Mouse (Mus musculus): ENCODE results near the gene Tsnax. TPM values are rescaled to one million over a fixed set of nuclear protein-coding genes. Genes with fewer than 3 reads are reported as not detected.

Gene Tsnax
- polyA plus RNA-seq (2014; fragmentation: Nextera tagmentation; extraction: Ambion mirVana), result 208 and 215 TPM in 2 replicates

DNA sequence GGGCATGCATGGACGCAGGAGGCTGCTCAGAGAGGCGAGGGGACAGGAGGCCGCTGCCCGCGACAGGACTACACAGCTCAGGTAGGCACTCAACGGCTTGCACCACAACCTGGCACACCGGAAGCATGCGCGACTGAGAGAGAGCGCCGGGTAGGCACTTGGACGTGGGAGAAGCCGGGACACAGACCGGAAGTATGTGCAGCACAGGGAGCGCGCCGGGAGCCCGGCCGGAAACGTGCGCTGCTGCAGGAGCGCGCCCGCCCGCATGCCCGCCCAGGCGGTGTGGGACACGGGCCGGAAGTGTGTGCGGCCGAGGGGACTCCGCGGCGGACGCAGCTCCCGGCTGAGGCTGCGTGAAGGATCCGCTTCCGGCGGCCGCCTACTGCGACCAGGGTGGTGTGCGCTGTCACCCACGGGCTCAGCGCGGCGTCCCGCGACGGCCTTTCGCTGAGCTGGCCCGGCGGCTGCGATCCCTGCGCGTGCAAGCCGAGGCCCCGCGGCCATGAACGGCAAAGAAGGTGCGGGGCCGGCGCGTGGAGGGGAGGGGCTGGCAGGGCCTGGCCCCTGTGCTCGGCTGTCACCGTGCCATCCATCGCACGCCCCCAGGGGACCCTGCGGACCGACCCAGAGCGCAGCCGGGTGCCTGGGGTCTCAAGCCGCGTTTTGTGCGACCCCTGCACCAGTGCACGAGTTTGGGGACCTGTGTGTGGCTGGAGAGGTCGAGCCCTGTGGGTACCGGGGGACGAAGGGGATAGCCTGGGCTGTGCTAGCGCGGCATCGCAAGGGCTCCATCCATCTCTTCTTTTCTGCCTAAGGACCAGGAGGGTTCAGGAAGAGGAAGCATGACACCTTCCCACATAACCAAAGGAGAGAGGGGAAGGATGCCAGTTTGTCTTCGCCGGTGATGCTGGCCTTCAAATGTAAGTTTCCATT lies at the start of gene Tsnax:
Gene Tsnax, plus strand, starts transcription at position 303 of the 933 bp plus-strand sequence.
- H3K9me3 ChIP-seq (ENCODE audit: control insufficient read depth, low read length), result no peaks in the 10 kb centered on the region
- 2% methylated on average over 75 of the region's 84 CpGs for WGBS
- peak within 1 kb of the TSS; percentile 93 for H3K4me3 ChIP-seq (ENCODE audit: low read depth, low read length)
- H3K9ac ChIP-seq (replicated peaks; ENCODE audit: low read depth, low read length), result peak within 1 kb of the TSS; percentile 89
- H3K27me3 ChIP-seq (ENCODE audit: control insufficient read depth, insufficient read depth, low read length), result no peaks in the 10 kb centered on the region
- ATAC-seq (ENCODE audit: low read depth), result peak; percentile 99
- H3K4me2 ChIP-seq (ENCODE audit: low read depth, low read length), result peak within 1 kb of the TSS; percentile 81
- 0 out of 2 replicates have a peak, but pooled peaks cover 6% of the 10 kb centered on the region for H3K4me1 ChIP-seq (ENCODE audit: control insufficient read depth, insufficient read depth, low read length)
- H3K36me3 ChIP-seq (ENCODE audit: control insufficient read depth, insufficient read depth, low read length), result peaks cover 13% of the 10 kb centered on the region; the same call in 1 of the 2 replicates
- H3K27ac ChIP-seq (ENCODE audit: low read depth, low read length), result peak within 1 kb of the TSS; percentile 84

DNA sequence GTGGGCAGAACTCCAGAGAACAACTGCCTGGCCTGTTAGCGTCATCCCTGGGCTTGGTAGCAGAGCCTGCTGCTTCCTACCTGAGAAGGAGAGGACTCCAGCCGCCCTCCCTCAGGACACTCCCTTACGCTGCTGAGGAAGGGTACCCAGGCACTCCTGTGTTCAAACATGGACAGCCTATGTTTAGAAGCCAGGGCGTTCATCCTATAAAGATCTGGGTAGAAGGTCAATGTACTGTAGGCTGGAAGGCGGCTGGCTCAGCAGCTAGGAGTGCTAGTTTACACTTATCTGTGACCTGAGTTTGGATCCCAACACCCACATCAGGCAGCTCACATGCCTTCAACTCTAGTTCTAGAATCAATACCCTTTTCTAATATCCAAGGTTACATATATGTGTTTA lies 49.6 kb upstream of the Tsnax start:
- no peak for ATAC-seq (ENCODE audit: low read depth)
- H3K36me3 ChIP-seq (ENCODE audit: control insufficient read depth, insufficient read depth, low read length), result no peaks in the 10 kb centered on the region
- H3K9ac ChIP-seq (replicated peaks; ENCODE audit: low read depth, low read length), result no peak overlapping the region
- no peak overlapping the region for H3K4me2 ChIP-seq (ENCODE audit: low read depth, low read length)
- no peaks in the 10 kb centered on the region for H3K4me1 ChIP-seq (ENCODE audit: control insufficient read depth, insufficient read depth, low read length)
- H3K27me3 ChIP-seq (ENCODE audit: control insufficient read depth, insufficient read depth, low read length), result no peaks in the 10 kb centered on the region
- 96% methylated on average over 5 of the region's 5 CpGs for WGBS
- H3K9me3 ChIP-seq (ENCODE audit: control insufficient read depth, low read length), result no peaks in the 10 kb centered on the region
- H3K4me3 ChIP-seq (ENCODE audit: low read depth, low read length), result no peak overlapping the region
- H3K27ac ChIP-seq (ENCODE audit: low read depth, low read length), result no peak overlapping the region

DNA sequence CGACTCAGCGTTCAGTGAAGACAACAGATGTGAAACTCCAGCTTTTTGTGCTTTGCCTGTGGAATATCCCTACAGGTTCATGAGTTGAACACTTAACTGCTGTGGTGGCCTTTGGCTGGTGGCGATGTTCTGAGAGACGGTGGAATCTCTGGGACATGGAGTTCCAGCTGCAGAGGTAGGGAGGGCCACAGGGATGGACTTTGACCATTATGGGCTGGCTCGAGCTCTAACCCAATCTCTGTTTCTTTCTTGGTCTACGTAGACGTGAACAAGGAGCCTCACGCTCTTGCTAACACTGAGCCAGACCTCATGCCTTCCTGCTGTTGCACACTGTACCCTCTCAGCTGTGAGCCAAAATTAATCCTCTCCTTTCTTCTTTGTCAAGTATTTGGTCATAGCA lies 47.8 kb upstream of the Tsnax start:
- 92% methylated on average over 8 of the region's 8 CpGs for whole genome bisulfite sequencing
- Histone ChIP-seq H3K36me3 (ENCODE audit: control insufficient read depth, insufficient read depth, low read length) (no peaks in the 10 kb centered on the region), H3K4me2 (ENCODE audit: low read depth, low read length) (no peak overlapping the region), H3K27me3 (ENCODE audit: control insufficient read depth, insufficient read depth, low read length) (no peaks in the 10 kb centered on the region), H3K9me3 (ENCODE audit: control insufficient read depth, low read length) (no peaks in the 10 kb centered on the region), H3K27ac (ENCODE audit: low read depth, low read length) (no peak overlapping the region), H3K4me3 (ENCODE audit: low read depth, low read length) (no peak overlapping the region), H3K4me1 (ENCODE audit: control insufficient read depth, insufficient read depth, low read length) (no peaks in the 10 kb centered on the region), H3K9ac (replicated peaks; ENCODE audit: low read depth, low read length) (no peak overlapping the region)
- ATAC-seq (ENCODE audit: low read depth), result no peak

DNA sequence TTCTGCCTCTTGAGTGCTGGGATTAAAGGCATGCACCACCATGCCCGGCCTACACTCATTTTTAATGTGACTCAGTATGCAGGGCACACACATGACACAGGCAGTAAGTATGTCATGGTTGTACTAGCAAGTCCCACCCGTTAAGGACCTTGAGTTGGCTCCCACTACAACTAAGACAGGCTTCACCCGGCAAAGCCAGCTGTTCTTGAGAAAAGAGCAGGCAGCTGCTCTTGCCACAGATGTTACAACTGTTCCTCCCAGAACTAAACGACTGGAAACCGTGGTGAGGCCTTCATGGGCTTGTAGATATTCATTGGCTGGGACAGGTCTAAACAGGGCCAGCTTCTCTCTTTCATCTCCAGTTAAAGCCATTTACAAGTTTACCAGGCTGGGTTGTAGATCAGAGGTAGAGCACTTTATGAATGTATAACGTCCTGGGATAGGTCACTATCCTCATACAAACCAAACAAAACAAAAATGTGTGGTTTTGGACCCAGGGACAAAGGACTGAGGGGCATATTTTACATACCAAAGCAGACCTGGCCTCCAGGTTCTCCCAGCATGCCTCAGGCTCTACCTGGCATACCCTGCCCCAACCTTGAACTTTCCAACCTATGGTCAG lies 42.4 kb upstream of the Tsnax start:
- H3K27ac ChIP-seq (ENCODE audit: low read depth, low read length), result no peak overlapping the region
- H3K4me2 ChIP-seq (ENCODE audit: low read depth, low read length), result no peak overlapping the region
- H3K36me3 ChIP-seq (ENCODE audit: control insufficient read depth, insufficient read depth, low read length), result no peaks in the 10 kb centered on the region
- H3K27me3 ChIP-seq (ENCODE audit: control insufficient read depth, insufficient read depth, low read length), result no peaks in the 10 kb centered on the region
- 84% methylated on average over 6 of the region's 6 CpGs for WGBS
- no peak overlapping the region for H3K4me3 ChIP-seq (ENCODE audit: low read depth, low read length)
- no peak overlapping the region for H3K9ac ChIP-seq (replicated peaks; ENCODE audit: low read depth, low read length)
- no peaks in the 10 kb centered on the region for H3K9me3 ChIP-seq (ENCODE audit: control insufficient read depth, low read length)
- H3K4me1 ChIP-seq (ENCODE audit: control insufficient read depth, insufficient read depth, low read length), result no peaks in the 10 kb centered on the region
- no peak for ATAC-seq (ENCODE audit: low read depth)

DNA sequence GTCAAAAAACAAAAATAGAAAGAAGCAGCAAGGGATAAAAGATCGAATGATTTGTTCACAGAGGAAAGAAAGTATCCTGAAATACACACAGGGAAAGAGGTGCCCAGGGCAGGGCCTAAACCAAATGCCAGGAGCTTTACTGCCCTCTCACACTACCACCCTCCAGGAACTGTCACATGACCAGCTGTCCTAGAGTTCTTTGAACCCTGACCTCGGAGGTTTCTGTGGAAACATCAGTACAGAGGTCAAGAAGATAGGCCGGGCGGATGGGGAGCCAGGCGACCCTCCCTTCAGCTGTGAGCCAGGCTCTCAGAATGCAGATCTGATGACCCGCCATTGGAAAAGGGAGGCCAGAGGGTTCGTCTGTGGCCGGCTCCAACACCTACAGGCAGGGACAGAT lies 39.6 kb upstream of the Tsnax start:
- no peak overlapping the region for H3K27ac ChIP-seq (ENCODE audit: low read depth, low read length)
- 83% methylated on average over 8 of the region's 8 CpGs for WGBS

DNA sequence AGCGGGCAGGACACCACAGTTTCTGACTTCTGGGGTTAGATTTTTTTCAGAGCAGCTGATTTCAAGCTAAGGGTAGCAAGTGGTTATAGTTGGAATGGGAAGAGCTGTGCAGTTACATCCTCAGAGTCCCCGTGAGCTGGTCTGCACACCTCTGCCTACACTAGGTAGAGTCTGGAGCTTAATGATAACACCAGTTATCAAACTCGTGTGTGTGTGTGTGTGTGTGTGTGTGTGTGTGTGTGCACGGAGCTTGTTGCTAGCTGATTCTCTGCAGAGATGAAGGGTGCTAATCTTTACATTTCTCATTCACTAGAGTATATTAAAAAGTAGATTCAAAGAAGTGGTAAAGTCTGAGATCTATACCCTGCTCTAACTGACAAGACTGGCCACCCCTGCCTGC lies 38.5 kb upstream of the Tsnax start:
- no peak overlapping the region for H3K27ac ChIP-seq (ENCODE audit: low read depth, low read length)
- H3K9me3 ChIP-seq (ENCODE audit: control insufficient read depth, low read length), result no peaks in the 10 kb centered on the region
- no peak overlapping the region for H3K4me2 ChIP-seq (ENCODE audit: low read depth, low read length)
- no peak overlapping the region for H3K9ac ChIP-seq (replicated peaks; ENCODE audit: low read depth, low read length)
- ATAC-seq (ENCODE audit: low read depth), result no peak
- no peaks in the 10 kb centered on the region for H3K27me3 ChIP-seq (ENCODE audit: control insufficient read depth, insufficient read depth, low read length)
- 84% methylated on average over 4 of the region's 4 CpGs for WGBS
- no peaks in the 10 kb centered on the region for H3K36me3 ChIP-seq (ENCODE audit: control insufficient read depth, insufficient read depth, low read length)
- no peaks in the 10 kb centered on the region for H3K4me1 ChIP-seq (ENCODE audit: control insufficient read depth, insufficient read depth, low read length)
- H3K4me3 ChIP-seq (ENCODE audit: low read depth, low read length), result no peak overlapping the region

More for the DNA sequence above, 39.6 kb upstream of the Tsnax start:
- Histone ChIP-seq H3K9me3 (ENCODE audit: control insufficient read depth, low read length) (no peaks in the 10 kb centered on the region), H3K4me1 (ENCODE audit: control insufficient read depth, insufficient read depth, low read length) (no peaks in the 10 kb centered on the region), H3K4me2 (ENCODE audit: low read depth, low read length) (no peak overlapping the region), H3K36me3 (ENCODE audit: control insufficient read depth, insufficient read depth, low read length) (no peaks in the 10 kb centered on the region), H3K4me3 (ENCODE audit: low read depth, low read length) (no peak overlapping the region), H3K27me3 (ENCODE audit: control insufficient read depth, insufficient read depth, low read length) (no peaks in the 10 kb centered on the region), H3K9ac (replicated peaks; ENCODE audit: low read depth, low read length) (no peak overlapping the region)
- no peak for ATAC-seq (ENCODE audit: low read depth)

DNA sequence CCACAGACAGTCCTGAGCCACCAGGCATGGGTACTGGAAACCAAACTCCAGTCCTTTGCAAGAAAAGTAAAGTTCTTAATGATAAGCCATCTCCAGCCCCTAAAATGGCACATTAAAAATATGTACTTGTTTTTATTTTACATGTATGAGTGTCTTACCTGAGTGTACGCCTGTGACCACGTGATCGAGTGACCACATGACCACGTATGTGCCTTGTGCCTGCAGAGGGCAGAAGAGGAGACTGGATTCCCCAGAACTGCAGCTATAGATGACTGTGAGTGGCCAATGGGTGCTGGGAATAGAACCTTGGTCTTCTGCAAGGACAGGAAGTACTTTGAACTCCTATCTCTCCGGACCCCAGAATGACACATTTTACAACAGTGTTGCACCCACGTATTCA lies 36.6 kb upstream of the Tsnax start:
- H3K4me2 ChIP-seq (ENCODE audit: low read depth, low read length), result no peak overlapping the region
- H3K9me3 ChIP-seq (ENCODE audit: control insufficient read depth, low read length), result no peaks in the 10 kb centered on the region
- H3K9ac ChIP-seq (replicated peaks; ENCODE audit: low read depth, low read length), result no peak overlapping the region
- H3K27me3 ChIP-seq (ENCODE audit: control insufficient read depth, insufficient read depth, low read length), result no peaks in the 10 kb centered on the region
- H3K36me3 ChIP-seq (ENCODE audit: control insufficient read depth, insufficient read depth, low read length), result no peaks in the 10 kb centered on the region
- no peak overlapping the region for H3K4me3 ChIP-seq (ENCODE audit: low read depth, low read length)
- 89% methylated on average over 6 of the region's 6 CpGs for WGBS
- ATAC-seq (ENCODE audit: low read depth), result no peak
- no peaks in the 10 kb centered on the region for H3K4me1 ChIP-seq (ENCODE audit: control insufficient read depth, insufficient read depth, low read length)
- no peak overlapping the region for H3K27ac ChIP-seq (ENCODE audit: low read depth, low read length)

DNA sequence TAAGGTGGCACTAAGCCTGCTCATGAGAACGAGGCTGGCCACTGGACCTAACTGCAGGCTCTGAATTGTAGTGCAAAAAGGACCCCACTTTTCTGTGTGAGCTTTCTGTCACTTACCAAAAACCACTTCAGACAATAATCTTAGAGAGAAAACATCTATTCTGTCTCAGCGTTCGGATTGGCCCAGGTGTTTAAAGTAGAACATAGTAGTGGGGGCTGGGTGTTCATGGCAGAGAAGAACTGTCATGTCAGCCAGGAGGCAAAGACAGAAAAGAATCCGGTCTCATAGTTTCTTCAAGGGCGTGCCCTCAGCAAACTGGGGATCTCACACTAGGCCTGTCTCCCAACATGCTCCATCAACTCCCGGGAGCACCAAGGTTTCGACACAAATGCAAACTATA lies 34.8 kb upstream of the Tsnax start:
- no peak for ATAC-seq (ENCODE audit: low read depth)
- H3K9ac ChIP-seq (replicated peaks; ENCODE audit: low read depth, low read length), result no peak overlapping the region
- no peaks in the 10 kb centered on the region for H3K4me1 ChIP-seq (ENCODE audit: control insufficient read depth, insufficient read depth, low read length)
- H3K4me3 ChIP-seq (ENCODE audit: low read depth, low read length), result no peak overlapping the region
- 87% methylated on average over 7 of the region's 7 CpGs for WGBS
- H3K36me3 ChIP-seq (ENCODE audit: control insufficient read depth, insufficient read depth, low read length), result no peaks in the 10 kb centered on the region
- no peaks in the 10 kb centered on the region for H3K9me3 ChIP-seq (ENCODE audit: control insufficient read depth, low read length)
- no peaks in the 10 kb centered on the region for H3K27me3 ChIP-seq (ENCODE audit: control insufficient read depth, insufficient read depth, low read length)
- H3K4me2 ChIP-seq (ENCODE audit: low read depth, low read length), result no peak overlapping the region
- H3K27ac ChIP-seq (ENCODE audit: low read depth, low read length), result no peak overlapping the region

DNA sequence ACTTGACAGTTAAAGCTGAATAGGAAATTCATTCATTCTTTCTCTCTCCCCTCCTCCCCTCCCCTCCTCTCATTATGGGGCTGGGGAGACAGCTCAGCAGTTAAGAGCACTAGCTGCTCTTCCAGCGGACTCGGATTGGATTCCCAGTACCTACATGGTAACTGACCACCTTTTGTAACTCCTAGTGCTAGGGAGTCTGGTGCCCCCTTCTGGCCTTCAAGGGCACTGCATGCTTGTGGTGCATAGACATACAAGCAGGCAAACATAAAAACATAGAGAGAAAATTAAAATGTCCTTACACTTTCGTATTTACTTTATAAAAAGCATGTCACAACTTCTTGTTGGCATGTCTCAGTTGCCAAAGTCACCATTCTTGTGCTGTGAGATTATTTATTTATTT lies 32.8 kb upstream of the Tsnax start:
- WGBS, result 94% methylated on average over 3 of the region's 3 CpGs
- no peaks in the 10 kb centered on the region for H3K36me3 ChIP-seq (ENCODE audit: control insufficient read depth, insufficient read depth, low read length)
- H3K4me3 ChIP-seq (ENCODE audit: low read depth, low read length), result no peak overlapping the region
- no peak overlapping the region for H3K4me2 ChIP-seq (ENCODE audit: low read depth, low read length)
- H3K9ac ChIP-seq (replicated peaks; ENCODE audit: low read depth, low read length), result no peak overlapping the region
- no peak for ATAC-seq (ENCODE audit: low read depth)
- H3K9me3 ChIP-seq (ENCODE audit: control insufficient read depth, low read length), result no peaks in the 10 kb centered on the region
- no peaks in the 10 kb centered on the region for H3K27me3 ChIP-seq (ENCODE audit: control insufficient read depth, insufficient read depth, low read length)
- H3K27ac ChIP-seq (ENCODE audit: low read depth, low read length), result no peak overlapping the region
- H3K4me1 ChIP-seq (ENCODE audit: control insufficient read depth, insufficient read depth, low read length), result no peaks in the 10 kb centered on the region

Measured in neural tube, embryonic 14.5 days (tissue).